Mouse (Mus musculus) cerebellum, adult 9-10 months (tissue): ENCODE measurements around the gene Tmem86a.
A peak's percentile ranks its signal among the peaks of the same experiment; 100 is the strongest.

Experiments
- DNase-seq: peaks from one replicate; pipeline ENCODE4 v3.0.0; 2022

The Tmem86a gene

DNA sequence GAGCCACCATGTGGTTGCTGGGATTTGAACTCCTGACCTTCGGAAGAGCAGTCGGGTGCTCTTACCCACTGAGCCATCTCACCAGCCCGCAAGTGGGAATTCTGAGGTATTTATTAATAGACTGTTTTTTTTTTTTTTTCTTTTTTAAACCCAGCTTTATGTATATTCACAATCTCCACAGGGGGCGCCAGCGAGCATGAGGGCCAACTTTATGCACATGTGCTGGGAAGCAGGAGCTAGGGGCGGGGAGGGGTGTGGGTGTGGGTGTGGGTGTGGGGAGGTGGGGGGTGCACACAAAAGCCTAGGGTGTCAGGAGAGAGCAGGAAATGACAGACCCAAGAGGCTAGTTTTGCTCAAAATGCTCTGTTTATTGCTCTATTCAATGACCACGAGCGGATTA, 27.1 kb downstream of the Tmem86a start:
- DNase-seq, result no peak

DNA sequence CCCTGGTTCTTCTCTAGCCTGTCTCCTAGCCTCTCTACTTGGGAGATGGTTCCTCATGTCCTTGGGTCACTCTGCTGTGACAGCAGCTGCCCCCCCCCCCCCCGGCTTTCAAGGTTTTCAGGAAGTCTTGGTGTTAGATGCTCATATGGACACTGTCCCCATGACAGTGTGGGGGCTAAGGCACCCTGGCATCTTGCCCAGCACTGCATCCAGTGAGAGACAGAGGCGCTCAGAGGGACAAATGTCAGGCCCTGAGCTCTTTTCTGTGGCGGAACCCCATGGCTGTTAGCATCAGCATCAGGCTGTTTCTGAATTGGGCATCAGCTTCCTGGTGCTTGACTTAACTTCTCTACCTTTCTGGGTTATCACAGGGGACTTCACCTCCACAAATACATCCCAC, 30.5 kb downstream of the Tmem86a start:
- no peak for DNase-seq

DNA sequence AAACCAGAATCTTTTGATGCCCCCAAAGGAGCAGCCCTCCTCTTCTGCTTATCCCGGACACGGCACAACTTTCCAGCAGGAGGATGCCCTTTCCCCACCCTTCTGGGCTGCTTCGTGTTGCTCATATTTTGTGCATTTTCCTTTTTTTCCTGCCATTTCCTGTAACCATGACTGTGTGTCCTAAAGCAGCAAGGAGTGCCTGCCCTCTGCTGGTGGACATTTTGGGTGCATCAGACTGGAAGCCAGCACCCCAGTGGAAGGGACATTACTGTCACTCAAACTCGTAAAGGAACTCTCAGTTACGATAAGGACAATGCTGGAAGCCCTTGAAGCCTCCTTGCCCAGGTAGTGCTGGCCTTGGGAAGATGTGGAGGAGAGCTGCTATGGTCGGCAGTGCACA, 30.9 kb downstream of the Tmem86a start:
- peak; percentile 63 for DNase-seq

DNA sequence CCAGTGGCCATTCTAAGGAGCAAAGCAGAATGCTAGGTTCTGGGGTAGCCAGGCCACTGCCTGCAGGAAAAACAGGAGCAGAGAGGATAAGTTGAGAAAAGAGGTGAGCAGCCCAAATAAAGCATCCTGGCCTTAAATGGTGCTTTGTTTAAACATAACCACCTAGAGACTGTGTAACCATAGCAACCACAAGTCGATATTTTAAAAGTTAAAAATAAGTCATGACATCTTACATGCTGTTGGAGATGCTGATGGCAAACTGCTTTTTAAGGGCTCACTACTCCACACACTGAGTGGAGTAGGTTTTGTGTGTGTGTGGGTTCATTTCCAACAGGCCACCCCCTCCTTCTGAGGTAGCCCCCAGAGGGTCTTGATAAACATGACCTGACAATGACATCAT, 34.7 kb downstream of the Tmem86a start:
- no peak for DNase-seq

DNA sequence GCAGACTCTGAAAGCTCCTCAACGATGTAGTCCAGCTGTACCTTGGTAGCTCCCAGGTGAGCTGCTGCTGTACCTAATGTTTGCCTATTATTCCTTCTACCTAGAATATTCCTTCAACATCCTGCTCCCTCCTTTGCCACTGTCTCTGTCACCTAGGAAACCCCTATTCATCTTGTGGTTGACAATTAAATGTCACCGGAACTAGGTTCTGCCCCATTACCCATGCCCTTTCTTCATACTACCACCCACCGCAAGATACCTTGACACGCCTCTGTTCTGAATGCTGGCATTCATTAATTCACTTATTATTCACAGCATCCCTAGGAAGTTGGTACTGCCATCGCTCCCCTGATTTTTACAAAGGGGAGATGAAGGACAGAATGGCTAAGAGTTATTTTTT, 43.5 kb downstream of the Tmem86a start:
- no peak for DNase-seq

DNA sequence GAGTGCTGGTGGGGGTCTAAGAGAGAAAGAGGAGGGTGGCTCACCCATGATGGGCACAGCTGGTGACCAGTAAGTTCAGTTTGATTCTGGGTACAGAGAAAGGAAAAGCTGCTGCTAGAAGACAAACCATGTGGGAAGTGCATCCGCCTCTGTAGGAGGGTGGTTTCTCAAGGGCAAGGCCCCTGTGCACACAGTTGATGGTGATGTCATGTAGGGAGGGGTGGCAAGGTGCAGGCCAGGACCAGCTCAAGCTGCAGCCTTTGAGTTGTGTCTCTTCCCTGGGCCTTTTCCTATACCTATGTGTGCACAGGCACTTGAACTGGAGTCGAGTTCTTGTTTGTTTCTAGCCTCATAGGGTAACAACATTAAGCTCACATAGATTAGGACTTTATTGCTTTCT, 44.6 kb downstream of the Tmem86a start:
- DNase-seq, result no peak

DNA sequence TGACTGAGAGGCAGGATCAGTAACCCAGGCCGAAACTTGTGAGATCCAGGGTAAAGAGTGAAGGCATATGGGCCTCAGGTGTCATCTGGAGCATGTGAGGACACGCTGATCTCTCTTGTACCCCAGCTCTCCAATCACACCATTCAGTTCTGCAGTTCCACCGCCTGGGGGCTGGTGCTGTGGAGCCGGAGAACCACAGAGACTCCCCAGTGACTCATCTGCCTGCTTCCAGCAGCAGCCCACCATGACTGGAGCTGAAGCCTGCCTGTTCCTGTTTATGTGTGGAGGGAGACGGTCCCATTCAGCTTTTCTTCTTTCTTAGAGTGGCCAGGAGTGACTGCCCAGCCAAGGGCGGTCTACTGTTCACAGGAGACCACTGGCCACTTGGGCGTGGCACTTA, 47.6 kb downstream of the Tmem86a start:
- DNase-seq, result no peak

DNA sequence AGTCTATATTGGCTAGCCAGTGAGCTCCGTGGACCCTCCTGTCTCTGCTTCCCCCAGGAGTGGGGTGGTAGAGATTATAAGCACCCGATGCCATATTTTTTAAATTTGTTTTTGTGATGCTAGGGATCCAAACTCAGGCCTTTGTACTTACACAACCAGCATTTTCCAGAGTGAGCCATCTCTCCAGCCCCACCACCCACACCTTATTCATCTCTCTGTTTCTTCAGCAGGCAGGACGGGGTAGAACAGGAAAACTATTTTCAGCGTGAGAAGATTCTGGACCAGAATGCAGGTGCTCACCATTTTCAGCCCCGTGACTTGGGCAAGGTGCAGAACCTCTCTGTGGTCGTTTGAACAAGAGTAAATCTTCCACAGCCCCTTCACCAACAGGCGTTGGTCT, 48.9 kb downstream of the Tmem86a start:
- no peak for DNase-seq

DNA sequence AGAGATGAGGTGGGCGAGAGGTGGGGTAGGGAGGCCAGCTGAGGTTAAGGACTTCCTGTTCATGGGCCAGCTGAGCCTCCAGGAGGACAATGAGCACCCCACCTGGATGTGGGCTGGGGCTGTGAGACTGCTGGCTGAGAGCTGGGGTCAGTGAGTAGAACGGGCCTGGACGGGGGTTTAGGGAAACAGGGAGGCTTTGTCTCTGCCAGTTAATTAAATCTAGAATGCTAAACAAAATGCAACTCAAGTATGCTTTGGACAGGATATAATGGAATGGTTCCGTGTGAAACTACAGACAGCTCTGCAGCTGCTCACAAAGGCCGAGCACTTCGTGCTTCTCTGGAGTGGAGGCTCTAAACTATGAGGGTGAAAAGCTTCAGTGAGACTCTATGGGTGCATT, 50.2 kb downstream of the Tmem86a start:
- DNase-seq, result no peak

DNA sequence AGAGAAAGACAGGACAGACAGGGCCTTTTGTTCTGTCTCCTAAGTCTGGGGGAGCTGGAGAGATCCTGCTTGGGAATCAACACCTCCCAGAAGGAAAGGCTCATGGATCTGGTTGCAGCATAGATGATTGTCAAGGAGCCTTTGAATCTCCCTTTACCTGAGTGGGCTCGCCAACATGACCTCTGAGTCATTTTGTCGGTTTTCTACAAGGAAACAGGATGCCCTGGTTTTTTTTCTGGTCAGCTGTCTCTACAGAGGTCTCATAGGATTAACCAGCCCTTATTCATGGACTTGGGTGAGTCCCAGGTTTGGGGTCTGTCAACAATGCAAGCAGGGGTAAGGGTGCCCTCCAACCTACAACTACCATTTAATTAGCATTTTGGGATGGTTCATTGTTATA, 52.6 kb downstream of the Tmem86a start:
- DNase-seq, result no peak

DNA sequence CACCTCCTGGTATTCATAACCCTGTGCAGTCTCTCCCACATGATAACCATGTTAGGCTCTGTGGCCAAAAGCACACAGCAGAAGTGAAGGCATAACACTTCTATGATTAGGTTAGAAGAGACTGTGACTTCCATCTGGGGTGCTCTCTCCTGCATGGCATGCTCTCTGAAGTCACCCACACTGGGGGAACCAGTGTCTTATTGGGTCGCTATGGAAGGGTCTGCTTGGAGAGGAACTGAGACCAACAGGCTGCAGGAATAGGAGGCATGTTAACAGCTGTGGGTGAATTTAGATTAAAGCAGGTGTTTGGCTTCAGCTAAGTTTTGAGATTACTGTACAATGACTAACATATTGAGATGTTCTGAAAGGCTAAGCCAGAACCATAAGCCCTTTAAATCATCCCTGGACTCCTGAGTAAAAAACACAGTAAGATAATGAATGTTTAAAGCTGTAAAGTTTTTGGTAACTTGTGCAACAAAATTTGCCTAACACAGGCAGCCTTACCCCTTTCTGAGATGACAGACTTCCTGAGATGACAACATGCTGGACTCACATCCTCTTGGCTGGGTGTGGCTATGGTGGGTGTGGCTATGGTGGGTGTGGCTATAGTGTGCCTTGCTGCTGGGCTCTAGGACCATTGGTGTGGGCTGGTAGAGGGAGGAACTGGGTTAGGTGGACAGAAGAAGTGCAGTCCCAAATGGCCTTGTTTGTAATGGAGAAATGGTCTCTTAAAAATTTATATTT, 53.4 kb downstream of the Tmem86a start:
- no peak for DNase-seq
